Mouse (Mus musculus) spleen, adult 12 weeks (tissue): ENCODE results near the gene Brd2.

Source experiments
- DNase-seq: peaks from one replicate; pipeline ENCODE4 v3.0.0; 2022; ENCODE audit warnings: low spot score

Gene Brd2

GRCm38 (mm10) chr17:34114114-34114513, 8.3 kb downstream of the Brd2 start:
- DNase-seq = no peak

- DNase-seq = no peak
These were observed 12.1 kb downstream of the Brd2 start for GRCm38 (mm10) chr17:34110309-34110708.

- DNase-seq = no peak
These were observed 12.6 kb downstream of the Brd2 start for GRCm38 (mm10) chr17:34109806-34110195.

- DNase-seq = no peak
These were observed 13.2 kb downstream of the Brd2 start for GRCm38 (mm10) chr17:34109038-34109805.

GRCm38 (mm10) chr17:34108460-34108859, 14.0 kb downstream of the Brd2 start:
- DNase-seq = no peak

GRCm38 (mm10) chr17:34107109-34107867, 15.1 kb downstream of the Brd2 start:
- DNase-seq = no peak

- no peak for DNase-seq
These were observed 15.9 kb downstream of the Brd2 start for GRCm38 (mm10) chr17:34106555-34106954.

GRCm38 (mm10) chr17:34104804-34105203, 17.6 kb downstream of the Brd2 start:
- no peak for DNase-seq

GRCm38 (mm10) chr17:34102831-34103230, 19.6 kb downstream of the Brd2 start:
- no peak for DNase-seq

GRCm38 (mm10) chr17:34101604-34102032, 20.8 kb downstream of the Brd2 start:
- DNase-seq = peak; percentile 91

- DNase-seq = no peak
These were observed 21.2 kb downstream of the Brd2 start for GRCm38 (mm10) chr17:34101185-34101584.

- no peak for DNase-seq
These were observed 22.9 kb downstream of the Brd2 start for GRCm38 (mm10) chr17:34099531-34099930.

- no peak for DNase-seq
These were observed 23.5 kb downstream of the Brd2 start for GRCm38 (mm10) chr17:34098709-34099479.

- no peak for DNase-seq
These were observed 25.2 kb downstream of the Brd2 start for GRCm38 (mm10) chr17:34097272-34097671.

- DNase-seq = no peak
These were observed 25.9 kb downstream of the Brd2 start for GRCm38 (mm10) chr17:34096497-34097010.

- no peak for DNase-seq
These were observed 28.0 kb downstream of the Brd2 start for GRCm38 (mm10) chr17:34094283-34095035.

GRCm38 (mm10) chr17:34093199-34093874, 29.1 kb downstream of the Brd2 start:
- no peak for DNase-seq

GRCm38 (mm10) chr17:34092197-34092875, 30.1 kb downstream of the Brd2 start, which contains the start of gene H2-Oa:
TSS of gene H2-Oa (plus strand) at chr17:34092340.
- DNase-seq = no peak

GRCm38 (mm10) chr17:34090923-34091322, 31.5 kb downstream of the Brd2 start:
- no peak for DNase-seq

GRCm38 (mm10) chr17:34088124-34088523, 34.3 kb downstream of the Brd2 start:
- no peak for DNase-seq
